Mouse (Mus musculus) midbrain, postnatal 0 days (tissue): Measurements from ENCODE around the gene Prr5l. TPM values are rescaled to one million over a fixed set of nuclear protein-coding genes. Genes with fewer than 3 reads are reported as not detected.
A peak's percentile ranks its signal among the peaks of the same experiment; 100 is the strongest.

ENCODE experiments used
- ATAC-seq: fragments of 200-750 bp; cut with Nextera tagmentation; 2 replicates; pipeline ENCODE4 v1.8.0; 2017; ENCODE audit warnings: moderate number of reproducible peaks, mild to moderate bottlenecking, moderate TSS enrichment, moderate library complexity; ENCODE audit not compliant: low FRiP score
- DNase-seq: peaks from one replicate; pipeline ENCODE4 v3.0.0-alpha.2; 2015; ENCODE audit warnings: low spot score
- H3K27ac ChIP-seq: fragments of 300-500 bp; sonication (generic); 2 replicates; pipeline ENCODE4 v1.5.1; 2014; ENCODE audit warnings: low read depth, mild to moderate bottlenecking, low read length, mixed read lengths
- H3K27me3 ChIP-seq: fragments of 300-500 bp; sonication (generic); 2 replicates; pipeline ENCODE4 v1.6.1; 2014; ENCODE audit warnings: low read length, control low read depth, mixed read lengths; ENCODE audit not compliant: insufficient read depth
- H3K36me3 ChIP-seq: fragments of 300-500 bp; sonication (generic); 2 replicates; pipeline ENCODE4 v1.6.1; 2014; ENCODE audit warnings: low read length, control low read depth, mixed read lengths; ENCODE audit not compliant: insufficient read depth
- H3K4me1 ChIP-seq: fragments of 300-500 bp; sonication (generic); 2 replicates; pipeline ENCODE4 v1.6.1; 2014; ENCODE audit warnings: mild to moderate bottlenecking, control low read depth, antibody characterized with exemption, low read length, mixed read lengths; ENCODE audit not compliant: insufficient read depth
- H3K4me2 ChIP-seq: fragments of 300-500 bp; sonication (generic); 2 replicates; pipeline ENCODE4 v1.6.1; 2014; ENCODE audit warnings: low read depth, mild to moderate bottlenecking, low read length, mixed read lengths; ENCODE audit not compliant: poor library complexity, severe bottlenecking
- H3K4me3 ChIP-seq: fragments of 300-500 bp; sonication (generic); 2 replicates; pipeline ENCODE4 v1.5.1; 2014; ENCODE audit warnings: low read depth, mild to moderate bottlenecking, low read length, moderate library complexity
- H3K9ac ChIP-seq: fragments of 300-500 bp; sonication (generic); replicated peaks from 2 replicates; pipeline ENCODE4 v1.6.1; 2014; ENCODE audit warnings: mild to moderate bottlenecking, low read length, moderate library complexity, mixed read lengths; ENCODE audit not compliant: poor library complexity, severe bottlenecking
- H3K9me3 ChIP-seq: fragments of 300-500 bp; sonication (generic); 2 replicates; pipeline ENCODE4 v1.6.1; 2016; ENCODE audit warnings: low read length, control low read depth
- CTCF ChIP-seq: IDR thresholded peaks from 2 replicates; pipeline ENCODE4 v1.5.1; 2016; ENCODE audit warnings: antibody characterized with exemption, mild to moderate bottlenecking
- WGBS: fragments of 180-500 bp; shearing (Covaris S2); extraction: QIAGEN DNeasy Blood & Tissue Kit; methylation state at CpG from one replicate; pipeline ENCODE4 v1.1.7; 2014; 5-methylcytosine and 5-hydroxymethylcytosine counted together
- polyA plus RNA-seq: library from polyadenylated mRNA; unstranded; fragments of >200 nt; fragmentation: Nextera tagmentation; extraction: Ambion mirVana; gene quantifications from 2 replicates; pipeline ENCODE4 v1.2.1, GENCODE M21; 2015
- total RNA-seq: library from RNA; depleted of rRNA; stranded (reverse); fragments of >200 nt; gene quantifications from 2 replicates; pipeline ENCODE4 v1.2.3, GENCODE M21; 2014; rRNA removed

Prr5l gene
- total and polyA plus RNA-seq, 2 experiments from 2014 or later, result 2.7 to 4.0 TPM

DNA sequence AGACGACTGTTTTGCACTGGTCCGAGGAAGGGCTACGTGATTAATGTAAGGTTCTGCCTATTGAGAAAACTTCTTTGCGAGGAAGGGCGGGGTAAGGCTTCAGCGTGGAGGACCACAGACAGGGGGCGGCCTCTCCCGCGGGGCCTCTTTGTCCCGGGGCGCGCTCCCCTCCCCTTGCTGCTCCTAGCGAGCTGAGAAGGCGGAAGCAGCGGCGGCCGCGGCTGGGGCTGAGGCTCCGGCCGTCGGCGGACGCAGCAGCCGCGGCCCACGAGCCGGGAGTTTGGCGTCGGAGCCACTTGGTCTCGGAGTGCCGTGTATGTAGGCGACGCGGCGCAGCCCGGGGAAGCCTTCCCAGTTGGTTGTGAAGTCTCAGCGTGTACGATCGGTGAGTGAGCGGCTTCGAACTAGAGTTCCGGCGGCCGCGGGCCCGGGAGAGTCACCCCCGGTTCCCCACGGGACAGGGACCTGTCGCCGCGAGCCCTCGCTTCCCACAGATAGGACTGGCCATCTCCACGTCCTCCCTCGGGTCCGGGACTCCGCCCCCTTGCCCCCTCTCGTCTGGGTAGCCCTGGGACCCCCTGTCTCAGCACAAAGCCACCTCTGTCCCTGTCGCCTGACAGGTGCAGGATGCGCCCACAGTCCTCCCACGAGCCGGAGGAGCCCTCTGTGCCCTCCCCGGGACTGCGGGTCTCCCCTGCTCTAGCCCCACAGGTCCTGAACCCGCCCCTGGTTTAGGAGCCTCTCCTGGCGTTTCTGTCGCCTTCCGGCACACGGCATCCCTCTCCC lies 204.4 kb downstream of the Prr5l start, which contains the start of gene Traf6:
Gene Traf6 (plus strand): TSS at position 194 of the 786 bp plus-strand sequence.
- WGBS, result under 1% methylated on average over 68 of the region's 68 CpGs
- Histone ChIP-seq H3K36me3 (no peaks in the 10 kb centered on the region), H3K27ac (no peak within 1 kb of the TSS), H3K4me1 (no peaks in the 10 kb centered on the region), H3K4me2 (peak within 1 kb of the TSS; percentile 95), H3K4me3 (peak within 1 kb of the TSS; percentile 92), H3K9me3 (no peaks in the 10 kb centered on the region), H3K27me3 (no peaks in the 10 kb centered on the region), H3K9ac (peak within 1 kb of the TSS; percentile 79)
- TF ChIP-seq CTCF, result peak; percentile 81
- DNase-seq (peak; percentile 82), ATAC-seq (peak; percentile 89)

DNA sequence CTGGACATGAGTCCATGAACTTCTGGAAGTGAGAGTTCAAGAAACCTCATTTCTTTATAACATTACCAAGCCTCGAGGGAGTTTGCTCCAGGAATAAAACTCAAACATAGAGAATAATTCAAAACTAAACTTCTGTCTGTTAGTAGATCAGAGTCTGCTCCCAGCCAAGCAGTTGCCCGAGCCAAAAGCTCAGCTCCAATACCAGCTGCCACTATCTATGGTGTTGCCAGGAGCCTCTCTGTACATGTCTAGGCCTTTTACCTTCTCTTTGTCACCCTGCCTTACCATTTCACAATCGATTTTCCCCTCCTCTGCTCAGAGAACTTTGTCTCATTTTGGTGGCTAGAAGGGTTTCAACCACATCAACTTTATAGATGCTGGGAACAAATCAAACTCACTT lies 209.3 kb downstream of the Prr5l start:
- no peaks in the 10 kb centered on the region for H3K36me3 ChIP-seq
- no peak overlapping the region for H3K4me2 ChIP-seq
- no peak overlapping the region for H3K4me3 ChIP-seq
- no peak overlapping the region for H3K27ac ChIP-seq
- H3K27me3 ChIP-seq, result no peaks in the 10 kb centered on the region
- no peak for DNase-seq
- WGBS, result 81% methylated on average over 3 of the region's 3 CpGs
- H3K4me1 ChIP-seq, result no peaks in the 10 kb centered on the region
- TF ChIP-seq CTCF, result no peak
- ATAC-seq, result no peak
- no peaks in the 10 kb centered on the region for H3K9me3 ChIP-seq
- H3K9ac ChIP-seq, result no peak overlapping the region

DNA sequence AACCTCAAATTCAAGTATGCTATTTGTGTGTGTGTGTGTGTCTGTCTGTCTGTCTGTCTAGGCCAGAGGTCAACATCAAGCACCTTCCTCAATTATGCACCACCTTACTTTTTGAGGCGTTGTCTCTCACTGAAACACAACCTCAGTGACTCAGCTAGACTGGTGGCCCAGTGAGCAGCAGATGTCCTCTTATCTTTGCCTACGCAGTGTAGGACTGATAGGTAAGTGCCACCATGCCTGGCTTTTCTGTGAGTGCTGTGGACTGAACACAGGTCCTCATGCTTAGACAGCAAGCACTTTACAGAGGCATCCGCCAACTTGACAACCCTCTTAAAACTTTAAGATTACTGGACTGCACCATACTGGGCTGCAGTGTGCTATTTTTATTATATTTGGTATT lies 214.1 kb downstream of the Prr5l start:
- ATAC-seq, result no peak
- 95% methylated on average over 3 of the region's 3 CpGs for WGBS

DNA sequence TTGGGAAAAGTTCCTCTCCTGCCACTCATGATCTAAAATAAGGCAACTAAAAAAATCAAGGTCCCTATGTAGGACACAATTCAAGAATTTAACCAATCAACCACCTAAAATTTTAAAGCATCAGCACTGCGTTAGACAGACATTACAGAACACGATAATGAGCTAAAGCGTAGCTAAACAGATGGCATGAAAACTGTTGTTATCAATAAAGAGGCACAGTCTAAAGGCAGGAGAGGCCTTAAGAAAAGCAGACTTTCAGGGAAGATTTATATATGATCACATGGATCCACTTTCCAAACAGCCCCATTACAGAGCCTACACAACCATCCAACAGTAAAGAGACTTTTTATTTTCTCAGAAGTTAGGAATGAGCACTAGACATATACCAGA lies 217.1 kb downstream of the Prr5l start:
- no peak overlapping the region for H3K9ac ChIP-seq
- no peaks in the 10 kb centered on the region for H3K9me3 ChIP-seq
- H3K4me1 ChIP-seq, result no peaks in the 10 kb centered on the region
- ATAC-seq (no peak), DNase-seq (no peak)
- H3K4me2 ChIP-seq, result no peak overlapping the region
- no peaks in the 10 kb centered on the region for H3K27me3 ChIP-seq
- H3K36me3 ChIP-seq, result no peaks in the 10 kb centered on the region
- WGBS, result 83% methylated on average over 3 of the region's 3 CpGs
- H3K27ac ChIP-seq, result no peak overlapping the region
- TF ChIP-seq CTCF, result no peak
- H3K4me3 ChIP-seq, result no peak overlapping the region

More for the DNA sequence above, 214.1 kb downstream of the Prr5l start:
- Histone ChIP-seq H3K4me2 (no peak overlapping the region), H3K36me3 (no peaks in the 10 kb centered on the region), H3K4me1 (no peaks in the 10 kb centered on the region), H3K27me3 (no peaks in the 10 kb centered on the region), H3K4me3 (no peak overlapping the region), H3K9ac (no peak overlapping the region), H3K27ac (no peak overlapping the region), H3K9me3 (no peaks in the 10 kb centered on the region)
- DNase-seq, result no peak
- no peak for TF ChIP-seq CTCF

DNA sequence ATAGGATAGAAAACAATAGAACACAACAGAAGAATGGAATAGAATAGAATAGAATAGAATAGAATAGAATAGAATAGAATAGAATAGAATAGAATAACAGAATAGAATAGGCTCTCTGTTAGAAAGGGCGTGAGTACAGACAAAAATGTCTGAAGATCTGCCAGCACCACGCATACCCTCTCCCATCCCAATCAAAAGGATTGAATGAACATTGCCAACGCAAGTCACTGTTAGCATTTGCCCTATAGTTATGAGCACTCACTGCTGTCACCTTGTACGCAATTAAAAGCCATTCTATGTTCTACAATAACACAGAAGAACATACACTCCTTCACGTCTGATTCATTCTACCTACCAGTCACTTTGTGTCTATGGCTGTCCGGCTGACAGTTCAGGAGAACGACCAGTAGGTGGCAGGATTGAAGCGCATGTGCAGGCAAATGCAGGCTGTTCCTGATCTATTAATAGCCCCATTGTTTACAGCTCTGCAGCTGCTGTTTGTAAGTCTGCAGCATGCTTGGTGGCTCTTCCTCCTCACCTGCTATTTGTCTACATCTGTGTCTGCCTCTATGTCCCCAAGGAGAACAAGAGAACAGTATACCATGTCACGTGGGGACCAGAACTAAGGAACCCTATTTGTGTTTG lies 217.6 kb downstream of the Prr5l start:
- Histone ChIP-seq H3K9ac (no peak overlapping the region), H3K27me3 (no peaks in the 10 kb centered on the region), H3K4me1 (no peaks in the 10 kb centered on the region), H3K9me3 (no peaks in the 10 kb centered on the region), H3K4me3 (no peak overlapping the region), H3K36me3 (no peaks in the 10 kb centered on the region), H3K4me2 (no peak overlapping the region), H3K27ac (no peak overlapping the region)
- TF ChIP-seq CTCF, result peak; percentile 86
- DNase-seq (peak; percentile 88), ATAC-seq (peak; percentile 70)
- WGBS, result 22% methylated on average over 9 of the region's 9 CpGs

Other genes with a start within 250 kb of the Prr5l start
- gene Rag1, start 233.5 kb downstream of the Prr5l start, total RNA-seq, result 0.27 and 0.42 TPM in 2 replicates
- 0.04 TPM in 2 replicates for gene Rag1, start 233.5 kb downstream of the Prr5l start, polyA plus RNA-seq
- gene B230118H07Rik, start 233.5 kb downstream of the Prr5l start, total RNA-seq, result 18.2 and 21.4 TPM in 2 replicates
- gene B230118H07Rik, start 233.5 kb downstream of the Prr5l start, polyA plus RNA-seq, result 50.7 and 51.5 TPM in 2 replicates
- 16.5 and 19.9 TPM in 2 replicates for gene Traf6, start 204.6 kb downstream of the Prr5l start, total RNA-seq
- 4.9 and 5.3 TPM in 2 replicates for gene Traf6, start 204.6 kb downstream of the Prr5l start, polyA plus RNA-seq
- gene Commd9, start 3.2 kb upstream of the Prr5l start, total RNA-seq, result 154 and 257 TPM in 2 replicates
- gene Commd9, start 3.2 kb upstream of the Prr5l start, polyA plus RNA-seq, result 101 and 108 TPM in 2 replicates